Mouse (Mus musculus): Measurements from ENCODE around the gene Ibsp. TPM values are rescaled to one million over a fixed set of nuclear protein-coding genes. Genes with fewer than 3 reads are reported as not detected.

The Ibsp gene
- polyA plus RNA-seq (2012; rRNA removed), result not detected in 2 replicates

DNA sequence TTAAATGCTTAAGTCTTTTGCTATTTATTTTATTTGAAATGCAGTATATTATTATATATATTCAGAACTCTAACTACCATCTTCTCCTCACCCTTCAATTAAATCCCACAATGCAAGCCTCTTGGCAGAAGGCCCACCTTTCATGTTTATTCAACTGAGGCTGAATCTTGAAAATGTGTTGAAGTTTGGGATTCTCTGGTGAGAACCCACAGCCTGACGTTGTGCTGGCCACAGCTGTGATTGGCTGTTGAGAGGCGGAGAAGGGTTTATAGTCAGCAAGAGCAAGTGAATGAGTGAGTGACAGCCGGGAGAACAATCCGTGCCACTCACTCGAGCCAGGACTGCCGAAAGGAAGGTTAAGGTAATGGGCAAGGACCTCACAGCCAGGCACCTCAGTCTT lies at the start of gene Ibsp:
Ibsp (plus strand) TSS at position 178 of the 400 bp plus-strand sequence.
- no peak for DNase-seq (ENCODE audit: low read depth)

DNA sequence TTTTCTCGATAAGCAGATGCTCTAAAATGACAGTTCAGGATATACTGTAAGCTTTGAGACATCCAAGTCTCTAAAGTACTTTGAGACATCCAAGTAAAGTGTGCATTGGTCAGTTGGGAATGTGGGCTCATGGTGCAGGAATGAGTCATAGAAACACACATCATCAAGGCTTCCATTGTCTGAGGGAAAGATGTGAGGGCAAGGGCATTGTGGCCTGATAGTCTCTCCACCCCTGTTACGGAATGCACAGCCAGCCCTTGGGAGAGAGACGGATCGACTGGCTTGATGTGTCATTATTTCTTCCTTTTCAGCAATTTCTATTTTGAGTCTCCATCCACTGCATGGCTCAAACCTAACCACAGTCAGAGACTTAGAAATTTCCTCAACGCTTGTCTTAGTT lies 47.2 kb upstream of the Ibsp start:
- no peak for DNase-seq (ENCODE audit: low read depth)

DNA sequence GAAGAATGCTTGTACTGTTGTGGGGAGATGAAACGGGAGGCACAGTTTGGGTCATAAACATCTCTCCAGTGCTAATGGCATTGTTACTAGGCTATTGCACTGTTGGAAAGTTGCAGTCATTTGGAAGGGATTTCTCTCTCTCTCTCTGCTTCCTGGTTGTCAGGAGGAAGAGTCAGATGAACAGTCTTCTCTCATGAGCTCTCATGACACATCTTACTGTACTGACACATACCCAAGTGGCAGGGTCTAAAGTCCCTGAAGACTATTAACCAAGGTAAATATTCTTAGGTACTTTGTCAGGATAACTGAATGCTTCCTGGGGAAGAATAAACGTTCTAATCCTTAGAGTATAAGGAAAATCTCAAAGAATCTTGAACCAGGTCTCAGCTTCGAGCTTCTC lies 42.4 kb upstream of the Ibsp start:
- DNase-seq (ENCODE audit: low read depth), result no peak

DNA sequence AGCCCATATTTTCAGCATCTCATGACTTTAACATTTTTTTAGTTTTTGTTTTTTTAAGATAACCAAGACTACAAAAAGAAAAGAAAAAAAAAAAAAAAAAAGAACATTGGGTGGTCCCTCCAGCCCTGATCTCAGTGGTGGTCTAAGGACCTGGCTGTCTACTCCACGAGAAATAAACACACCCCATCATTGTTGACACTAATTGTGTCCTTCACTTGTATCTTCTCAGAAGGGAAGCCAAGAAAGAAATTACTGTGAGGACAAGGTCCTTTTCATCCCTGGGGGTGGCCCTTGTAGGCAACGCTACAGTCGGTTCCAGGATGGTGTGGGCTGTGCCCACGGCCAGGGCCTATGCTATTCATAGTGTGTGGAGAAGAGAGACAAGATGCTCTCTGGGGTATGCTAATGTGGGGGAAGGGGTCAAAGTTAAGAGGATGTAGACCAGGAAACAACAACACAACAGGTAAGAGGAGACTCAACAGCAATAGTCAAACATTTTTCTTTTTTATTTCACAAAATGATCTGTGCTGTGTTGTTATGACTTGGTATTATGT lies 37.0 kb upstream of the Ibsp start:
- DNase-seq (ENCODE audit: low read depth), result no peak

DNA sequence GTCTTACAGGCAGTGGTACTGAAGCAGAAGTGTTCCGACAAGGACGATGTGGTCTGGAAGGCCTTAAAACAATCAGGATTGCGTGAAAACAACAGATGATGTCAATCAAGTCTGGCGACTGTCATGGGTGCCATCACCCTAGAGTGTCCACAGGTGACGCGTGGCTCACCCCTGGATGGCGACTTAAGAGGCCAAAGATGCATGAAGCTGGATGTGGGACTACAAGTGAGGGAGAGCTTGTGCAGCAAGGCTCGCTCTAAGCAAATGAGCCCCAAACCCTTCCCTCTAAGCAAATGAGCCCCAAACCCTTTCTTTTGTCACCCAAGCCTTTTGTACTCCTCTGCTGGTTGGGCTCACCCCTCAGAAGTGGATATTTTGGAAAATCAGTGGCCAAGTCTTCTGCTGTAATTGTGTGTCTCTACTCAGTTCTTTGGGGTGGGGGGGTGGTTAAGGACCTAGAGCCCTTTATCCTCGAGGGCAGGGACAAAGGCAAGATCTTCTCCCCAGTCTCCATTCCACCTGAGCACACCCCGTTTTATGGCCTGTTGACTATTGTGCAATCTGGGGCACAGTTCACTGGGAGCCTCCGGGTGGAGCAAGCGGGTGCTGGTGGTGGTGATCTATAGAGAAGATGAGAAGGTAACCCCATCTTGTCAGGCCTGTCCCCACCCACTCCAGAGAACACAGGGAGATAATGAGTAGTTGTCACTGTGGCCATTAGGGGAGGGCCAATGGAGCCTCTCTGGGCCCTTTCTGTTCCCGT lies 35.8 kb upstream of the Ibsp start:
- no peak for DNase-seq (ENCODE audit: low read depth)

DNA sequence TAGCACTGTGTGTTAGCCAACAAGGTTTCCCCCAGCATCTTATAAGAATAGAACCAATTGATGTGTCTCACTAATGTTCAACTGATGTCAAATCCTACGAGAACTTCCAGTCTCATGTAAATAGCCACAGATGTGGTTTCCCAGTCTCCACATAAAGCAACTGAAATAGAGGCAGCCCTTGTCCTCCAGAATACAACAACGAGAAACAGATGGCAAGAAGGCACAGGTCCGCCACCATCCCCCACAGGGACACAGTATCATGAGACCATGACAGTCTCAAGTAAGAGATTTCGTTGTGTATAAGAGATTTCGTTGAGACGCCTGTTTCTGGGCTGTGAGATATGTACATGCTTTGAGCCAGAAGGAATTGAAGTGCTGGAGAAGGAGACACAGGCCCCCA lies 4.8 kb upstream of the Ibsp start:
- no peak for DNase-seq (ENCODE audit: low read depth)

DNA sequence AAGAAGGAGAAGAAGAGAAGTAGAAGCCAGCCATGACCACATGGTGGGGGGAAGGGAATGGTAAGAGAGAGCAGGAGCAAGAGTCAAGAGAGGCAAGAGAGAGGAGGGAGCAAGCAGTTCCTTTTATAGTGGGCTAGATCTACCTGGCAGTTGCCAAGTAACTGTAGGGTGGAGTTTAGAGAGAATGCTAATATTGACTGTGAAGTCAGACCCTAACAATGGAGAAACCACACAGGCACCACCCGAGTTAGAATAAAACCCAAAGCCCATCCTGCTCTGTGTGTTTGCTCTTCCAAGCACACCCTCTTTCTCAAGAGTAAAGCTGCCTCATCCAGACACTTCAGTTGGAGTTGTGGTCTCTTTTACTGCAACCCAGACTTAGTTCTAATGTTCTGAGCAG lies 15.1 kb downstream of the Ibsp start:
- DNase-seq (ENCODE audit: low read depth), result no peak

DNA sequence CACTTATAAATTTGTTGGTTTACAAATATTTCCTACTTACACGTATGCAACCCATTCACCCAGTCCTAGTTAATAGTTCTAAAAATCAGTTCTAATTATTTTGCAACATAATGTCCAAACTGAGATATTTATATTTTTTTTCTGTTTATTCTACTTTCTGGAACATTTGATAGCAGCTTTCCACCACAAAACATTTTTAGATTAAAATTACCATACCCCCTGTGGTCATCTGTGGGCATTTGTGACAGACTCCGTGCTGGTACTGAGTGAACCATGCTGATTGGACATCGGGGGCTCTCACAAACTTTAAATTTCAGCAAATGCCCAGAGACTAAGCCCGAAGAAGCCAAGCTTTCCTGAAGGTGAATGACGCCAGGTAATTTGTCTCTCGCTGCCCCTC lies 26.1 kb downstream of the Ibsp start, which contains the start of gene Mepe:
Mepe (plus strand) TSS at position 301 of the 400 bp plus-strand sequence.
- DNase-seq (ENCODE audit: low read depth), result no peak

DNA sequence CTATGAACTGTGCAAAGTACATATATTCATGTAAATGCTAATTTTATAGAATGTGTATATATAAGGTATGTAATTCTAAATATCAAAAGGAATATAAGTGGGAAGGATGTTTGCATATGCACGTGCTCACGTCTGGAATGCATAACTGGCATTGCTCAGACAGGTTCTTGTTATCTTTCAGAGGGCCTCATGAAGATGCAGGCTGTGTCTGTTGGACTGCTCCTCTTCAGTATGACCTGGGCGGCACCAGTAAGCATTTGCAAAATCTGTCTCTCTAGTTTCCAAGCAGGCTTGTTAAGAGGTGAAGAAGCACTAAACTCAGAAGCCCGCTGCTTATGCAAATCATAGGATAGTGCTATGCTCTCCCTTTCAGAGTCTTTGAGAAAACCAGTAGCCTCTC lies 27.9 kb downstream of the Ibsp start:
- DNase-seq (ENCODE audit: low read depth), result no peak

DNA sequence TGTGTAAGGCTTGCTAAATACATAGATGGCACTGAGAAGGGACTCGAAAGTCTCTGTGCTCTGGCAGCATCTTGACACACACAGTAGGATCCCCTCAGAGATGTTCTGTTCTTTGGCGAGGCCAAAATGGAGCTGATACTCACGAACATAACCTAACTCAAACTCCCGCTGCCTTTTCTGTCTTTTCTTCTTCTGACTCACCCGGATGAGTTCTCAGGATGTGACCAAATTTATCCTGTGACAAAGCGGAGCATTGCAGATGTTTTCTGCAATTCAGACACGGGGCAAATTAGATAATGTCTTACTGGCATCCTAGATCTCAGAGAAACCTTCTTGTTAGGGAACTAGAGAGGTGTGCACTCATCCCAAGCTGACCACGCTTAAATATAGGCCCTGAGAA lies 28.4 kb downstream of the Ibsp start:
- DNase-seq (ENCODE audit: low read depth), result no peak

DNA sequence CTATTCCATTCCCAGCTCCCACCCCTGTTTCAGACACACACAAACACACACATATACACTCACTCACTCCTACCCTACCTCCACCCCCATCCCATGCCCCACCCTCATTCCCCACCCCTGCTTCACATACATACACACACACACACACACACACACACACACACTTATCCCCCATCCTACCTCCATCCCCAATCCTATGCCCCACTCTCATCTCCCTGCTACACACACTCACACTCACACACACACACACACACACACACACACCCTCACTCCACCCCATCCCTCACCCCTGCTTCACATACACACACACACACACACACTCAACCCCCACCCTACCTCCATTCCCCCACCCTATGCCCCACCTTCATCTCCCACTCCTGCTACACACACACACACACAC lies 28.9 kb downstream of the Ibsp start:
- no peak for DNase-seq (ENCODE audit: low read depth)

DNA sequence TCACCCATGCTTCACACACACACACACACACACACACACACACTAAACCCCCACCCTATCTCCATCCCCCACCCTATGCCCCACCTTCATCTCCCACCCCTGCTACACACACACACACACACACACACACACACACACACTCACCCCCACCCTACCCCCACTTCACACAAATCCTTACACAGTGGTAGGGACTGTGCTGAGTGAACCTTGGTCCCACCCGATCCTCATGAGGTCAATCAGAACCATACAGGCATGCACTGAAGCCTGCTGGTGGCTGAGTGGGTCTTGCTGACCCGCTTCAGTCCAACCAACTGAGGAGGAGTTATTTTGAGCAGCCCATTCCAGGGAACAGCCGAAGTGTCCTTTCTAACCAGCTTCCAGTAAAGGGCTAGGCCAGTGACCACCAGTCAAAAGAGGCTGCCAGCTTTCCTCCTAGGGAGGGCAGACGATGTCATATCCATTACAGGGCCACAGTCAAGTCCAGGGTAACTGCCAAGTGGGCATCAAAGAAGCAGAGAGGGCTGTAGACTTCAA lies 29.4 kb downstream of the Ibsp start:
- no peak for DNase-seq (ENCODE audit: low read depth)

DNA sequence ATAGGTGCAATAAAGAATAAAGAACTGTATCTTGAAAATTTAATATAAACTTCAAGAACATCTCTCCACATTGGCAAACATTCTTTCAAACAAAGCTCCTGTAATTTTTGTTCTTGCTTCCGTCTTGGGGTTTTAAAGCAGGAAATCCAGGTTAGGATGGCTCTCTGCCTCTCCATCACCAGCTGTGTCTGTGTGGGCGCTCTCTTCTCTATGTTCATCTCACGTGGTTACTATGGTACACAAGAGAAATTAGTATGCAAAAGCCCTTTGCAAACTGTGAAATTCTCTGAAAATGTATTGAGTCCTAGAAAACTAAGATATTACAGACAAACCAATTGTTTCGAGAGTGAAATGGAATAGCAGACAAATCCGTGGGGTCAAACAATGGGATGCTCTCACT lies 30.4 kb downstream of the Ibsp start:
- no peak for DNase-seq (ENCODE audit: low read depth)

DNA sequence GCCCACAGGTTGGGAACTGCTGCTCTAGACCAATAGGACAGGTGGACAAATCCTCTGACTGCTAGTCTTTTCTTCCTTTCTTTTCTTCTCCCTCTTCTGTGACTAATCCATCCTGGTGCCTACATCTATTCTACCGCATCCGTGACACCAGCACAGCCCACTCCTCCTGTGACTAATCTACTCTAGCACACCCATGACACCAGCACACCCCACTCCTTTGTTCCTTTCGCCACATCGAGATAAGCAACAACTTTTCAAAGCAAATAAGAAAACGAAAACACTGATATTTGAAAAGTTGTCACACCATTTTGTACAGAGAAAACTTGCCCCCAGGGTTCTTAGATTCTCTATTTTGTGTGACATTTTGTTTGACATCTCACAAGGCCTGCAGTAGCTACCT lies 31.1 kb downstream of the Ibsp start:
- DNase-seq (ENCODE audit: low read depth), result no peak

DNA sequence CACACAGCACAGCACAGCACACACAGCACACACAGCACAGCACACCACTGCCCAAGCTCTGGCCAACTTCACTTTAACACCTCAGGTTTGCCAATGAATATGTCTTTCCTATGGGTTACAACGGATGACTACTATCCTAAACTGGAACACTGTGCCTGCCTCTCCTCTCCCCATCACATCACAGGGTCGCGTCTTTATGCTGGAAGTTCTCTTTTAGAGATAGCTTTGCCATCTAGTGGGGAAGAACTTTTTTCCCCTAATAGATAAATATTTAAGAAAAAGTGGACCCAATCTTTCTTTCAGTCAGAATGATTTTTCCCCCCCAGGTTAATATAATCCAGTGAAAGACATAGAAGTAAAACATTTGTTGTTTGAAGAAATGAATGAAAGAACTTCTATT lies 33.3 kb downstream of the Ibsp start:
- no peak for DNase-seq (ENCODE audit: low read depth)

DNA sequence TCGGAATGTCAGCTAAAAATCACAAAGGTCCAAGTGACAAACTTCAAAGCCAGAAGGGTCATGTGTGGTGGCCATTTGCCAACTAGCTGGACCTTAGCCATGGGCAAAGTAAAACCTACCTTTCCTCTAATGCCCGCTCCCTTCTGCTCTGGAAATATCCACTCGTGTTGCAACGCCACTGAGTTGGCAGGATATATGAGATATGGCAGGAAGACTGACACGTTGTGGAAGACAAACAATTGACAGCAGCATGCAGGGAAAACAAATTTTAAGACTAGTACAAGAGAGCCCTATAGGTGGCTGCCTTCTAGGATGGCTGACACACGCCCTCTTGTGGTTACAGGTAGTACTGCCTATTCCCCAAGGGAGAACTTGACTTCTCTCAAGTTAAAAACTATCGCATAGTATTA lies 34.3 kb downstream of the Ibsp start:
- no peak for DNase-seq (ENCODE audit: low read depth)

DNA sequence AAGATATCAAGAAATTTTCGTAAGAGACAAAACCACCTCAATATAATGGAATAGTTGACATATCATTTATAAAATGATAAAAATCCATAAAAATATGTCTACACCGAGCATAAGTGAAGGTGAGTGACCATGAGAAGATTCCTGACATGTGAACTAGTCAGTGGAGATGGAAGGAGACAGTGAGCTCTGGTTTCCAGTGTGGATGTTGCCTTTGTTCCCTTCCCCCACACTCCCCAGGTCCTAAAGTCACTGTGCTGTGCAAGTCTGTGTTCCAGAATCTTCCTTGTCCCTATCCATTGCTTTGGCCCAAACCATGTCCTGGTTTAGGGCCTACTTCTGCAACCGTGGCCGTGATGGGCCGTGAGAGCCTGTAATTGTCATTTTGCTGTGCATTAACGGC lies 34.7 kb downstream of the Ibsp start:
- no peak for DNase-seq (ENCODE audit: low read depth)

DNA sequence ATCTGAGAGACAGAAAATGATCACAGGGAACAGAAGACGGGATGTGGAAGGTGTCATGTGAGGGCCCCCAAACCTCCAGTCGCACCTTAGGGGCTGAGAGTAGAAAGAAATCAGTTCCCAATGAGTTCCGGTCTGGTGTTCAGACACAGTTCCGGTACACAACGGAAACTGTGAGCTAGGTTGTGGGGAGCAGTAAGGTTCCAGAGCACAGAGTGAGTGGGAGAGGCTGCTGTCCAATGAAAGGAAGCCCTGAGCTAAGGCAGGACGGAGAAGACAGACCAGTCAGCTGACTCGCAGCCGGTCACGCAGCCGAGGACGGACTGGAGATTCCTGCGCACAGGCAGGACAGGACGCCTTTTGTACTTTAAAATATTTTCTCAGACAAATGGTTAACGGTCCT lies 35.5 kb downstream of the Ibsp start:
- no peak for DNase-seq (ENCODE audit: low read depth)

DNA sequence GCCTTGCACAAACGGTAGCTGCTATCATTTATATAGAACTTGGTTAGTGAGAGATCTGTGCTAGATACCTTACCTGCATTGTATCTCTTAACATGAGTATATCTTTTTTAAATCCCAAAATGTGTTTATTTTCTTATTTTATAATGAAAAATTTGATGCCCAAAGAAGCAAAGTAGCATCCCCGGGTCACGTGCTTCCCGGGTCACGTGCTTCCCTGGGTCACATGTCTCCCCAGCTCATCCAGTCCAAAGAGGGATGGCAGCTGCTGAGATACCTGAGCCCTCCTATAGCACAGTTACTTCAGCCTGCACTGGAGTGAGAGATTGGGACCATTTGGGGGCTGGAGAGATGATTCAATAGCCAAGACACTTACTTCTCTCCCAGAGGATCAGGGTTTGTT lies 37.0 kb downstream of the Ibsp start:
- no peak for DNase-seq (ENCODE audit: low read depth)

DNA sequence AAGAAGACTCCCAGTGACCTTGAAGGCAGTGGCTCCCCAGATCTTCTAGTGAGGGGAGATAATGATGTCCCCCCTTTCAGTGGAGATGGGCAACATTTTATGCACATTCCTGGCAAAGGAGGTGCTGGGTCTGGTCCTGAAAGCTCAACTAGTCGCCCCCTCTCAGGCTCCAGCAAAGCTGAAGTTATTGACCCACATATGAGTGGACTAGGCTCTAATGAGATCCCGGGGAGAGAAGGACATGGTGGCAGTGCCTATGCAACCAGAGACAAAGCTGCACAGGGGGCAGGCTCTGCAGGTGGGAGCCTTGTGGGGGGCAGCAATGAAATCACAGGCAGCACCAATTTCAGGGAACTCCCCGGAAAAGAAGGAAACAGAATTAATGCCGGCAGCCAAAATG lies 38.5 kb downstream of the Ibsp start:
- no peak for DNase-seq (ENCODE audit: low read depth)

DNA sequence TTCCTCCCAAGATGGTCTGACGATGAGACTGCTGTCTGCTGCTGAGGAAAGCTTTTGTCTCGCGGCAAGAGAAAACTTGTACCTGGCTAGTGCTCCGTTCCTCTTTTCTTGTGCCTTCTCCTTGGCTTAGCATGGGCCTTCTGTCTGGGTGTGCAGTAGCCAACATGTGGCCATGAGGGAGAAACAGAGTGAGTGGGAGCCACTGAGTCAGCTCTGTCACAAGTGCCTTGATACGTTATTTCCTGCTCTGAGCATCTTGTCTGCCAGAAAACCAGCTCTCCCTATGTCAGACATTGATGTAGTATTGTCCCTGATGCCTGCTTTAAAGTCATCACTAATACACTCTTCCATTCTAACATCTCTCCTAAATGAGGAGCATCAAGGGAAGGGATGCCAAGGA lies 40.0 kb downstream of the Ibsp start:
- DNase-seq (ENCODE audit: low read depth), result no peak

DNA sequence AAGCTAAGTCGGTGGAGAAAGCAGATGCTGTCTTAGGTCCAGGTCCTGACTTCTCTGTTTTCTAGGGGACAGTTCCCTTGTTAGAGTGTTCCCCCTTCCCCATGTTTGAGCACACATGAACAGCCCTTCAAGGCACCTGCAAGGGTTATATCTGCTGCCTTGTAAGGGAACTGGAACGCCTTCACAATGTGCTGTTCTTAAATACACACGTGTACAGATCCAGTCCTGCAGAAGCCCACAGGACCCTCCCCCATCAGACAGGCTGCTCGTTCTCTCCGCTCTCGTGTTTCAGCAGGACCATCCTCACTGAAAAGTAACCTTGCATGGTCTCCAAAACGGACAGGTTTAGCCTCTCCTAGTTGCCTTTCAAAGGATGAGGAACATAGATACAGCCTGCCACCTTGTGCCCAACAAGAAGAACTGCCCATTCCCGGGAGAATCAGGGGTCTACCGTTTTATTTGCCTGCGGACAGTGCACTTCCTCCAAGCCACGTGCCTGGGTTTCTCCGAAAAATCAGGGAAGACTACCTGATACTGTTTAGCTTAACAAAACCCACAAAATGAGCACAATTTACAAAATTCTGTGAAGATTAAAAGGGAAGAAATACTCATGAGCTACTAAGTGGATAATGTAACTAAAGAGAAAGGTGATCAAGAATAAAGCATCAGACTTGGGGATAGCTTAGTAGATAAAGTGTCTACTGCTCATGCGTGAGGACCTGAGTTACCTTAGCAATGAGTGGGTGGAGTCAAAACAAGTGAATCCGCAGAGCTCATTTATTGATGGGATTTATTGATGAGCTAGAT lies 40.9 kb downstream of the Ibsp start:
- no peak for DNase-seq (ENCODE audit: low read depth)

DNA sequence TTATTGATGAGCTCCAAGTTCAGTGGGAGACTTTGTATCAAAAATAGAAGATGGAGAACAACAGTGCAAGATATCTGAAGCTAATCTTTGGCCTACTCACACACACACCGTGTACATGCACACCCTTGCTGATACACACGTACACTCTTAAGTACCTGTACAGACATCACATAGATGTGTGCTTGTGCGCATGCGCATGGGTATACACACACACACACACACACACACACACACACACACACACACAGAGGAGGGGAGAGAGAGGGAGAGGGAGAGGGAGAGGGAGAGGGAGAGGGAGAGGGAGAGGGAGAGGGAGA lies 41.5 kb downstream of the Ibsp start:
- no peak for DNase-seq (ENCODE audit: low read depth)
